10 mouse cellular contexts compared by ENCODE assay signal in the genomic region with DNA sequence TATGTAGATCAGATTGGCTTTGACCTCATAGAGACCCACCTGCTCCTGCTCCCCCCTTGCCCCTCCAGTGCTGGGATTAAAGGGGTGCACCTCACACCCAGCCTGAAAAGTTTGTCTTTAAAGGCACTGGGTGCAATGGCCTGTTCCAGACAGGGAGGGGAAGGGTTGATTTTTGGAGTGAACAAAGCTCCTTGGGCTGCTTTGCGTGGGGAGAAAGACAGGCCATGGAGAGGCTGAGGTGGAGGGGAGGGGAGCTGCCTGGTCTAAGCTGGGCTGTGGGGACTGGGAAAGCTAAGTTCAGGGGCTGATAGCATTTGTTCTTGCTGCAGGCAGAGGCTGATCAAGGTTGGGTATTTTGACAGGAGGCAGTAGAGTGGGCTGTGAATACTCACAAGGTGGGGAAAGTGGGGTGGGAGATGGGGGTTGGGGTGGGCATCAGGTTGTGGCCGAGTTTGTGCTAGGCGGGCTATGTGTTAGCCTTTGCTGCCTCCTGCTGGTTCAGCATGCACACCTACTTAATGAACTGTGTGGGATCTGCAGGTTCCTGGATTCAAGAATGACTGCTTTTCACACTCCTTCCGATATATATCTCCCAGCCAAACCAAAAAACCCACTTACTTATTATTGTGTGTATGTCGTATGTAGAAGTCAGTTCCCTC. TPM values are rescaled to one million over a fixed set of nuclear protein-coding genes. Genes with fewer than 3 reads are reported as not detected.
DNase-seq lines count a peak whose midpoint lies in the region; TF ChIP-seq lines count a peak whose summit lies in the region.
"Had no signal": no experiment of that assay in that cellular context is flagged by ENCODE, and none has a peak within 500 bp of the region (broad histone marks: within the 10 kb centered on the region; RNA-seq: fewer than 3 reads in every experiment).

No protein-coding gene starts in this region.

- no peak overlapping the region for H3K27ac ChIP-seq in left cerebral cortex, adult 2 months
- H3K27ac ChIP-seq: midbrain, embryonic 12.5 days had no signal

- intact Hi-C loops in left cerebral cortex, adult 2 months (cut with DNase I), result no loop called here
- intact Hi-C loops in left cerebral cortex, postnatal 36 days (cut with DNase I), result no loop called here

- peak; percentile 50 for TF ChIP-seq CTCF in left cerebral cortex, adult 2 months (IDR thresholded peaks at IDR 0.05)

- H3K4me3 ChIP-seq in left cerebral cortex, adult 2 months, result no peak overlapping the region
- H3K4me3 ChIP-seq: erythroblast, embryonic 14.5 days; midbrain, embryonic 12.5 days had no signal

- DNase-seq in left cerebral cortex, adult 2 months (ENCODE audit: extremely low spot score in 1 of 2, low spot score in 2 of 2), result no peak
- no peak for DNase-seq in left cerebral cortex, postnatal 36 days (ENCODE audit: low spot score in 2 of 2)
- peak; percentile 15 for DNase-seq in adipocyte (ENCODE audit: low spot score)
- peak; percentile 72 for DNase-seq in kidney, postnatal 10 days
- DNase-seq in spleen, postnatal 36 days (ENCODE audit: low spot score in 2 of 2), result peak; percentile 60 to 65
- DNase-seq in cerebellum, postnatal 10 days, result no peak
- no peak for DNase-seq in left cerebral cortex, adult 8-10 months (ENCODE audit: low spot score in 2 of 2)
- no peak for DNase-seq in right cerebral cortex, adult 18-20 months

RNA-seq across cellular contexts. Expression of gene Ceacam16, which starts 11.0 kb away (rescaled TPM):
- total RNA-seq in left cerebral cortex, adult 2 months (2021), result not detected
- not detected for total RNA-seq in left cerebral cortex, postnatal 36 days (2021)
- total RNA-seq in left cerebral cortex, adult 8-10 months (2022), result not detected

RNA-seq across cellular contexts. Expression of gene Ceacam19, which starts 15.7 kb away (rescaled TPM):
- total RNA-seq in left cerebral cortex, adult 2 months (2021), result not detected
- total RNA-seq in left cerebral cortex, postnatal 36 days (2021), result not detected
- total RNA-seq in left cerebral cortex, adult 8-10 months (2022), result not detected

RNA-seq across cellular contexts. Expression of gene Gm19345, which starts 20.3 kb away (rescaled TPM):
- total RNA-seq in left cerebral cortex, adult 2 months (2021), result 1 to 10 TPM; 1.7 to 2.2 TPM
- 1 to 10 TPM; 1.2 to 2.1 TPM for total RNA-seq in left cerebral cortex, postnatal 36 days (2021)
- 1 to 10 TPM; 1.4 to 2.5 (median 2.0) TPM for total RNA-seq in left cerebral cortex, adult 8-10 months (2022)

RNA-seq across cellular contexts. Expression of gene Pvr, which starts 48.9 kb away (rescaled TPM):
- total RNA-seq in left cerebral cortex, adult 2 months (2021), result 10 to 100 TPM; 14.6 to 14.8 TPM
- total RNA-seq in left cerebral cortex, postnatal 36 days (2021), result 10 to 100 TPM; 10.7 to 12.0 TPM
- 10 to 100 TPM in 2 of 4 experiments, 1 to 10 TPM in 2; 7.0 to 12.4 (median 10.5) TPM for total RNA-seq in left cerebral cortex, adult 8-10 months (2022)

RNA-seq across cellular contexts. Expression of gene Bcl3, which starts 49.5 kb away (rescaled TPM):
- under 1 TPM; 0.56 to 0.77 TPM for total RNA-seq in left cerebral cortex, adult 2 months (2021)
- total RNA-seq in left cerebral cortex, postnatal 36 days (2021), result under 1 TPM; 0.27 to 0.32 TPM
- total RNA-seq in left cerebral cortex, adult 8-10 months (2022), result 1 to 10 TPM in 2 of 4 experiments, under 1 TPM in 1, not detected in 1; 0.57 to 6.4 (median 2.9) TPM

Comparison
In these comparisons a context has a peak if more than half of its experiments do, and no peak if none do; other contexts are left out.
1. DNase-seq: peak in adipocyte (single experiment), kidney, postnatal 10 days (single experiment) and spleen, postnatal 36 days (2 of 2); none in left cerebral cortex, adult 2 months (0 of 2), left cerebral cortex, postnatal 36 days (0 of 2), cerebellum, postnatal 10 days (0 of 2), left cerebral cortex, adult 8-10 months (0 of 2) and right cerebral cortex, adult 18-20 months (single experiment).